Mouse (Mus musculus) megakaryocyte, embryonic 14.5 days (primary cell): ENCODE results near the gene Bricd5. TPM values are rescaled to one million over a fixed set of nuclear protein-coding genes. Genes with fewer than 3 reads are reported as not detected.
"Not testable (repeated sequence)": the region's sequence is repeated elsewhere in the genome, so short reads cannot be mapped to it uniquely, and the experiment has no call there.

Experiments used
- H3K27me3 ChIP-seq: replicated peaks from 2 replicates; pipeline ENCODE3; 2012; ENCODE audit warnings: inconsistent platforms
- H3K36me3 ChIP-seq: replicated peaks from 2 replicates; pipeline ENCODE3; 2012; ENCODE audit warnings: low read length, inconsistent platforms, mixed read lengths
- H3K4me1 ChIP-seq: 2 replicates; pipeline ENCODE4 v1.6.1; 2012; ENCODE audit warnings: inconsistent platforms
- H3K4me3 ChIP-seq: replicated peaks from 2 replicates; pipeline ENCODE3; 2012; ENCODE audit warnings: moderate library complexity, mild to moderate bottlenecking, inconsistent platforms
- H3K9me3 ChIP-seq: 2 replicates; pipeline ENCODE4 v1.6.1; 2012; ENCODE audit warnings: inconsistent platforms
- FLI1 ChIP-seq: IDR thresholded peaks from 2 replicates; pipeline ENCODE4 v1.6.1; 2012; ENCODE audit warnings: low read length, inconsistent platforms, mixed read lengths
- GATA1 ChIP-seq: IDR thresholded peaks from 3 replicates; pipeline ENCODE4 v1.6.1; 2012; ENCODE audit warnings: mixed read lengths, low read length, inconsistent platforms, borderline replicate concordance
- polyA plus RNA-seq: library from polyadenylated mRNA; stranded (reverse); fragments of >175 nt; gene quantifications from 2 replicates; pipeline ENCODE4 v1.2.3, GENCODE M21; 2012; ENCODE audit warnings: low replicate concordance; ENCODE audit not compliant: insufficient read depth

Gene Bricd5
- polyA plus RNA-seq = not detected in 2 replicates

GRCm38 (mm10) chr17:24473612-24474275, at the start of gene Bricd5:
Bricd5 (plus strand) TSS chr17:24473884.
- Histone ChIP-seq H3K27me3 (no peaks in the 10 kb centered on the region), H3K9me3 (no peaks in the 10 kb centered on the region), H3K4me3 (peak within 1 kb of the TSS; percentile 93), H3K4me1 (peaks cover 51% of the 10 kb centered on the region), H3K36me3 (peaks cover 66% of the 10 kb centered on the region)
- TF ChIP-seq GATA1 (no peak), FLI1 (no peak)

- no peak overlapping the region for H3K4me3 ChIP-seq
- H3K27me3 ChIP-seq = no peaks in the 10 kb centered on the region
- peaks cover 16% of the 10 kb centered on the region for H3K4me1 ChIP-seq
- H3K36me3 ChIP-seq = peaks cover 64% of the 10 kb centered on the region
- no peaks in the 10 kb centered on the region for H3K9me3 ChIP-seq
- TF ChIP-seq FLI1 = no peak
- TF ChIP-seq GATA1 = no peak
Measured at GRCm38 (mm10) chr17:24424489-24424888, 49.2 kb upstream of the Bricd5 start.

GRCm38 (mm10) chr17:24425326-24425725, 48.4 kb upstream of the Bricd5 start:
- H3K9me3 ChIP-seq, H3K4me3 ChIP-seq, H3K27me3 ChIP-seq: not testable (repeated sequence)
- peaks cover 19% of the 10 kb centered on the region for H3K4me1 ChIP-seq
- peaks cover 63% of the 10 kb centered on the region for H3K36me3 ChIP-seq

GRCm38 (mm10) chr17:24425905-24426304, 47.8 kb upstream of the Bricd5 start:
- Histone ChIP-seq H3K4me3 (peak overlapping the region; percentile 80), H3K9me3 (no peaks in the 10 kb centered on the region), H3K36me3 (peaks cover 60% of the 10 kb centered on the region), H3K27me3 (no peaks in the 10 kb centered on the region), H3K4me1 (peaks cover 25% of the 10 kb centered on the region)
- TF ChIP-seq FLI1 (no peak), GATA1 (no peak)

GRCm38 (mm10) chr17:24426471-24427169, 47.1 kb upstream of the Bricd5 start, which contains the start of gene Eci1:
Eci1 (plus strand) TSS chr17:24426641.
- H3K9me3 ChIP-seq = no peaks in the 10 kb centered on the region
- peaks cover 54% of the 10 kb centered on the region for H3K36me3 ChIP-seq
- H3K4me1 ChIP-seq = peaks cover 26% of the 10 kb centered on the region
- TF ChIP-seq GATA1 = no peak
- TF ChIP-seq FLI1 = no peak
- no peaks in the 10 kb centered on the region for H3K27me3 ChIP-seq
- H3K4me3 ChIP-seq = peak within 1 kb of the TSS; percentile 98

GRCm38 (mm10) chr17:24427170-24427557, 46.5 kb upstream of the Bricd5 start:
- Histone ChIP-seq H3K9me3 (no peaks in the 10 kb centered on the region), H3K4me1 (peaks cover 26% of the 10 kb centered on the region), H3K4me3 (peak overlapping the region; percentile 98), H3K27me3 (no peaks in the 10 kb centered on the region), H3K36me3 (peaks cover 52% of the 10 kb centered on the region)
- TF ChIP-seq FLI1 (no peak), GATA1 (no peak)

GRCm38 (mm10) chr17:24429201-24429983, 44.3 kb upstream of the Bricd5 start:
- no peak for TF ChIP-seq GATA1
- TF ChIP-seq FLI1 = no peak
- peaks cover 26% of the 10 kb centered on the region for H3K4me1 ChIP-seq
- H3K9me3 ChIP-seq = no peaks in the 10 kb centered on the region
- peaks cover 50% of the 10 kb centered on the region for H3K36me3 ChIP-seq
- no peak overlapping the region for H3K4me3 ChIP-seq
- H3K27me3 ChIP-seq = no peaks in the 10 kb centered on the region

DNA sequence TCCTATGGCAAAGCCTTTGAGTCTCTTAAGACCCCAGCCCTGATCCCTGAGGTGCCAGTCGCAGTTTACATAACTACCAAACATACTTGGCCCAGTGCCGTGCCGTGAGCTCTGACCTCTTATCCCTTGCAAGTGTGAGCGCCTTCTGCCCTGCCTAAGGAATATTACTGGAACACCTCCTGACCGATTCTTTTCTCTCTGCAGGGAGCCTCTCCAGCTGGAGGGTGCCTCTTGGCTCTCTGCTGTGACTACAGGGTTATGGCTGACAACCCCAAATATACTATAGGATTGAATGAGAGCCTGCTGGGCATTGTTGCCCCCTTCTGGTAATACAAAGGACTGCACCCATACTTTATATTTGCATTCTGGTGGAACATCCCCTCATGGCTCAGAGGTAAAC, 36.7 kb upstream of the Bricd5 start:
- no peak for TF ChIP-seq FLI1
- no peak for TF ChIP-seq GATA1
- Histone ChIP-seq H3K4me3 (no peak overlapping the region), H3K36me3 (peaks cover 90% of the 10 kb centered on the region), H3K9me3 (no peaks in the 10 kb centered on the region), H3K4me1 (no peaks in the 10 kb centered on the region), H3K27me3 (no peaks in the 10 kb centered on the region)

GRCm38 (mm10) chr17:24440377-24440776, 33.3 kb upstream of the Bricd5 start:
- Histone ChIP-seq H3K9me3 (no peaks in the 10 kb centered on the region), H3K27me3 (no peaks in the 10 kb centered on the region), H3K4me3 (no peak overlapping the region), H3K36me3 (peaks cover 96% of the 10 kb centered on the region), H3K4me1 (no peaks in the 10 kb centered on the region)
- TF ChIP-seq GATA1 (no peak), FLI1 (no peak)

DNA sequence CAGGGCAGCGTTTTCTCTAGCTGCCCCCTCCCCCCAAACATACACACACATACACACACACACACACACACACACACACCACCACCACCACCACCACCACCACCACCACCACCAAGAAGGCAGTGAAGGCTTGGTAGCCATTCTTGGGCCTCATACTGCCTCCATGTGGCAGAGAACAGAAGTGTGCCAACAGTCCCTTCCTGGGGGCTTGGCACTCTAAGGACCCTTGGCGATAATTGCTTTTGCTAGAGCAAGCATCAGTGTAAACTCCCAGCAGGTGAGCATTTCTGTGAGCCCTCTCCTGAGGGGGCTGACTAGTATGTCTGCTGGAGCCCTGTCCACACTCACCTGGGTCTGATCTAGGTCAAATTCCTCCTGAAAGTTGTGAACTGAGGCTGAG, 32.5 kb upstream of the Bricd5 start:
- Histone ChIP-seq H3K36me3 (peaks cover 96% of the 10 kb centered on the region), H3K4me1 (no peaks in the 10 kb centered on the region; the same call in 1 of the 2 replicates), H3K9me3 (no peaks in the 10 kb centered on the region), H3K27me3 (no peaks in the 10 kb centered on the region), H3K4me3 (no peak overlapping the region)
- no peak for TF ChIP-seq FLI1
- no peak for TF ChIP-seq GATA1
